Mouse (Mus musculus) small intestine, adult 2 months (tissue): Measurements from ENCODE around the gene Bcar1.
A peak's percentile ranks its signal among the peaks of the same experiment; 100 is the strongest.

Experiments
- CTCF ChIP-seq: fragments of 200-500 bp; IDR thresholded peaks from 2 replicates; pipeline ENCODE4 v1.5.1; 2012; ENCODE audit warnings: low read depth, mild to moderate bottlenecking, control low read depth, inconsistent platforms, low read length, moderate library complexity, mixed read lengths; ENCODE audit not compliant: insufficient replicate concordance, insufficient read length; ENCODE audit errors: extremely low read depth
- POLR2A ChIP-seq: fragments of 200-500 bp; IDR thresholded peaks from 2 replicates; pipeline ENCODE4 v1.6.1; 2012; ENCODE audit warnings: low read depth, mild to moderate bottlenecking, control low read depth, inconsistent platforms, low read length, moderate library complexity

DNA sequence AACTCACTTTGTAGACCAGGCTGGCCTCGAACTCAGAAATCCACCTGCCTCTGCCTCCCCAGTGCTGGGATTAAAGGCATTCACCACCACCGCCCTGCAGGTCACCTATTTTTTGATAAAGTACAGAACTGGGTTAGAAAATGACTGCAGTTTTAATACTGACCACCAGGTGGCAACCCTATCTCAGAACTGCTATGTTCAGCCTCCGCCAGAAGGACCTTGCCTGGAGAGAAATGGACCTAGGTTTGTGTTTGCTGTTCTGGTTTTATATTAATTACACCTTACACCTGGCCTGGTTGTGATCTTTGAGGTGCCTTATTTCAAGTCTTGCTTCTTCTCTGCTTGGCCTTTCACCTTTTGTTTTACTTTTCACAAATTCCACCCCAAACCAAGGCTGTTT, 65.5 kb downstream of the Bcar1 start:
- TF ChIP-seq CTCF: peak; percentile 47; the same call in 1 of the 2 replicates
- no peak for TF ChIP-seq POLR2A
